Mouse (Mus musculus) CD4-positive helper T cell, adult 2 months (primary cell): ENCODE measurements around the gene Isg20l2.

Source experiments
- DNase-seq: peaks from one replicate; pipeline ENCODE4 v3.0.0-alpha.2; 2012; ENCODE audit warnings: low read depth, missing footprints, low spot score

The Isg20l2 gene

DNA sequence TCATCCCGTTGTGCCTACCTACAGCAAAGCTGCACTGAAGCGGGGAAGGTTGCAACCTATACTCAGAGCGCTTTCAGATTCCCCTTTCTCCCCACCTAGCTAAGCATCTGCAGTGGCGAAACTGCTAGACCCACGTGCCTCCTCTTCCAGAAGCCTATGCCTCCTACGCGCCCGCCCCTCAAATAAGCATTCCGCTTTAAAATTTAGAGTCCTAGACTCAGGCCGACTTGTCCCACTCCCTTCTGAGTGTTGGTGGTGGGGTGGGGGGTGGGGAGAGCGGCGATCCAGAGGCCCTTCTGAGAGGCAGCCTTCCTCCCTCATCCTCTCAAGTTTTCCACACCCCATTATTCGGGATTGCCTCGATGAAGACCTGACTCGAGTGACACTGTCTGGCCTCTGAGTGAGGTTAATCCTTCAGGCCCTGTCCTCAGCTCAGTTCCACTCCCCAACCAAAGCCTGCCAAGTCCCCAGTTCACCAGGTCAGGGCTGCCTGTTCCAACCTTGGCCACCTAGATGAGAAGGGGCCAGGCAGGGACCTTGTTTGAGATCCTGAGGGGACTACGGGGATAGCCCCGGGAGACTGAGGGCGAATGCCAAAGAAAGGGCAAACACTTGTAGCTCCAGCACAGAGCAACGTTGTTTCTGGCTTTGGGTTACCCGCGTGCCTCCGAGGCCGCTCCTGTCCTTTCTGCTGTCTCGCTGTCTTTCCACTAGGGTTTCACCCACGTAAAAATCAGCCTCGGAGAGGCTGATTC, 17.1 kb downstream of the Isg20l2 start:
- DNase-seq = peak; percentile 39

DNA sequence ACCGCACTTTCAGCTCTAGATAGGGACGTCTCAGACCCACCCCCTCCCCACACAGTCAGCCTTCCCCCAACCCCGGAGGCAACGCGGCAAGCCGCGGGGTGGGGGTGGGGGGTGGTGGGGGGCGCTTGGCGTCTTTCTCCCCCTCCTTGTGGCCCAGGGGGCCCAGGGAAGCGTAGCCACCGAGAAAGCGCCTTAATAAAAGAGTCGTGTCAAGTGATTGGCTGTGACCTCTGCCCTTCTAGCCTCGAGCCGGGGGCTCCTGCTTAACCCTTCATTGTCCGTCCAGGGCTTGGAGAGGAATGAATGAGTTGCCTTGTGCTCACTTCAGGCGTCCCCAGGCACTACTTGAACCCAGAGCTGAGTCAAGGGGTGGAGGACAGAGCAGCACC, 17.7 kb downstream of the Isg20l2 start:
- no peak for DNase-seq

DNA sequence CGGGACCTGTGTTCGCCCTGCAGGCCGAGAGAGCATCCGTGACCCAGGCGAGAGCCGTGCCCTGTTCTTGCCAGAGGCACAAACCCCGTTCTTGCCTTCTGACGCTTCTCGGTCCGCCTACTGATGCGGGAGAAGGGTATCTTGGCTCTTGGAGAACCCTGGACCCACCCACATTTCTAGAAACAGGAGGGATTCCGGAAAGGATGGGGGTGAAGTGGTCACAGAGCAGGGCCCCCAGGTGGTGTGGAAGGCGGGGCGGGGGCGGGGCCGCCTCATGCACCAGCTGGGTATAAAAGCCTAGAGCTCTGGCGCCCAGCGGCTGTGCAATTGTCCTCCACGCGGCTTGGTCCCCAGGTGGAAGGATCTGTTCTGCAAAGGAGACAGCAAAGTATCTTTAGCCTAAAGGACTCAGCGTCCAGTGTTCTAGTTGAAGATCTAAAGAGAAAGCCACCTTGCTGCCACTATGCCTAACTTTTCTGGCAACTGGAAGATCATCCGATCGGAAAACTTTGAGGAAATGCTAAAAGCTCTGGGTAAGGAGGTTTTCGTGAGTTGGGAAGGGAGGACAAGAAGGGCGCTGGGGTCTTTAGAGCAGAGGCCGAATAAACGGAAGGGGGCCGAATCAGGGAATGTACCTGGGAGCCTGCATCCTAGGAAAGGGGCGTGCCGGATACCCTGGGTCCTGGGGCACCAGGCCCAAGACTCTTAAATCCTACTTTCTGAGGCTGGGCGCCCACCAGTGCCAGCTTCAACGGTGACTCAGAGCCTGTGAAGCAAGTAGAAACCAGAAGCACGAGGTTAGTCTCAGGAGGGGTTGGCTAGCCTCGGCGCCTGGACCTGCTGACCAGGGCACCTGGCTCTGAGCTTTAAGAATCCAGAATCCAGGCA, 18.5 kb downstream of the Isg20l2 start, which contains the start of gene Crabp2:
Gene Crabp2, plus strand, starts transcription at position 289 of the 888 bp plus-strand sequence.
- DNase-seq = peak; percentile 35

DNA sequence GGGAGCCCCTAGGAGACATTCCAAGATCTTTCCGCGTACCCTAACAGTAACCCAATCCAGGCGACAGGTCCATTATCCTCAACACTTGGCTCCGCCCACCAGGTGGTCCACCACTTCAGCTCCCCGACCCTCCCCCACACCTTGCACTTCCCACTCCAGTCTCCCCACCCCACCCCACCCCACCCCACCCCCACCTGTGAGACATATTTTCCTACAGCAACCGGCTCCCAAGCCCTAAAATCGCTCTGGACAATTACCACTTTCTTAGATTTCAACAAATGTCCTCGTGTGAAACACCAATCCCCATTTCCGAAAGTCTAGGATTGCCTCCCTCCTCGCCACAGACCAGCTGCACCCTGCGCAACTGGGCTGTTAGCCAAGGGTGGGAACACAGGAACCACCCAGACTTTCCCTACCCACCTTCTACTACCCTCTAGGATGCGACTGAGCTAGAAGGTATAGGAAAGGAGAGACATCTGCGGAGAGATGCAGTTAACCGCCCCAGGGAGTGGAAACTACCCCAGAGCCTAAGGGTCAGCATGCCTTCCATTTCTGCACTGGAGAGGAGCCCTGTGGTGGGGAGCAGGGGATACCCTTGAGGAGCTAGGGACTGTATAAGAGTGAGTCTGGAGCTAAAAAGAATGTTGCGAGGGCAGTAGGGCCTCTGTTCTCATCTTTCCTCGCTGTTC, 19.3 kb downstream of the Isg20l2 start:
- no peak for DNase-seq

DNA sequence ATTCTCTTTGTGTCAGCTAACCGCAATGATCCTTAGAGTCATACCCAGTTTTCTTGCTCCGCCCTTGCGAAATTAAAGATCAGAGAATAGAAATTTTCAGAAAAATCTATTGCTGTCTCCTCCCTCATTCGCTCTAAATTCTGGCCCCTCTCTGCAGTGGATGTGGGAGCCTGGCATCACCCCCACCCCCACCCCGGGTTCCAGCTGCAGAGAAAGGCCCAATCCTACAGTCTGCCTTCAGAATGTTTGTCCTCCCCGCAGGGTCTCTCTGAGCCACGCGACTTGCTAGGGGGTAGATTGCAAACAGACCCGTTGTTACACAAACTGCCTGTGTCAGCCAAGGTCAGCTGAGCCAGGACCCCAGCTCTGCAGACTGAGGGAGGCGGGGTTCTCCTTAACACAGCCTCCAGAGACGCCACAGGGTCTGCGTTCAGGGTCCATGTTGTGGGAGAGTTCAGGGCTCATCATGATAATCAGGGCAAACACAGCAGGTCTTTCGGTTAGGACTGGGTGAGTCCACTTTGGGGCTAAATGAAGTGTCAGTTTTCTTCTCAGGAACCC, 19.9 kb downstream of the Isg20l2 start:
- DNase-seq = no peak

DNA sequence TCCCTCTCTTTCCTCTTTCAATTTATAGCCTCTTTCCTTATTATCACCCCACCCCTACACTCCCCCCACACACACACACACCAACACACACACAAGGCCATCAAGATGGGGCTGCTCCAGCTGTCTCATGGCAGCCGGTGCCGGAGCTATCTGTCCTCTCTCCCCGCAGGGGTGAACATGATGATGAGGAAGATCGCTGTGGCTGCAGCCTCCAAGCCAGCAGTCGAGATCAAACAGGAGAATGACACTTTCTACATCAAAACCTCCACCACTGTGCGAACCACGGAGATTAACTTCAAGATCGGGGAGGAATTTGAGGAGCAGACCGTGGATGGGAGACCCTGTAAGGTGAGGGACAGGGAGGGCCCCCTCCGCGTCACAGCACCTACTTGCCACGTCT, 21.8 kb downstream of the Isg20l2 start:
- DNase-seq = no peak

DNA sequence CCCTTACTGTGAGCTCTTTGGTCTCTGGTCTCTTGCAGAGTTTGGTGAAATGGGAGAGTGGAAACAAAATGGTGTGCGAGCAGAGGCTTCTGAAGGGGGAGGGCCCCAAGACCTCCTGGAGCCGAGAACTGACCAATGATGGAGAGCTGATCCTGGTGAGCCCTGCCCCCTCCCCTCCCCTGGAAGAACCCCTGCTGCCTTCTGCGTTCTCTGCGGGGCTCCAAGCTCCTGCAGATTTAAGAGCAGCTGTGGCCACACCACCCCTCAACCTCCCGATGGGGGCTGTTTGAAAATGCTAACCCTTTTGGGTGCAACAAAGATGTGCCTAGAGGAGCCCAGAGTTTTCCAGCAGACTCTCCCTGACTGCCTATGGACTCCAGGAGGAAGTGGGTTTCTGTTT, 22.3 kb downstream of the Isg20l2 start:
- DNase-seq = no peak

DNA sequence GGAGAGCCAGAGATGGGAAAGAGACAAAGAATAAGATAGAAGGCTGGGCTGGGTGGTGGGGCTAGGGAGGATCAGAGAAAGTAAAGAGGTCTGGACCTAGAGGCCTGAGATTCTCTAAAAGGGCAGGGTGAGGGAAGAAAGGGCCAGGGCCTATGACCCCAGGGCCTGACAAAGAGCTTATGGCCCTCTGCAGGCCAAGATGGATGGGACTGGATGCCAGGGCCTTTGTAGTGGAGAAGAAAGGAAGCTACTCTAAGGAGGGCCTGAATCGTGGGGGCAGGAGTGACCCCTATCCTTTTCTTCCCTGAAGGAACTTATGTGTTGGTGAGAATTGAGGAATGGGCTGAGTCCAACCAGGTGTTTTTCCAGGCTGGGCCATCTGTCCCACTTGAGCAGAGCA, 27.9 kb downstream of the Isg20l2 start:
- no peak for DNase-seq

DNA sequence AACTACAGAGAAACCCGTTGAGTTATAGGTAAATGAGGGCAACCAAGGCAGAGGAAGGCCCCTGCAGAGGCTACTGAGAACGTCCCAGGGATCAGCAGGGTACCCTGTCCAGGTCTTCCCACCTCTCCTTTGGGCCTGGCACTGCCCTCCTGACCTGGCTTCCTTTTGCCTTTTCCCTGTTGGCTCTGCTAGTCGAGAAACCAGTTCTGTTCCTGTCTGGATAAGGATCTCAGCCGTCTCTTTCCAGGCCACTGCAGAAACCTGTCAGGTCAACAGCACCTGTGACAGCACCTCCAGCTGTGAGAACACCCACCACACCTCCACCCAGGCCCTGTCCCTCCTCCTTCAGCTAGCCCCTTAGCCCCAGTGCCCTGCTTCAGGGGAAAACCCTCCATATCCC, 28.4 kb downstream of the Isg20l2 start:
- no peak for DNase-seq

DNA sequence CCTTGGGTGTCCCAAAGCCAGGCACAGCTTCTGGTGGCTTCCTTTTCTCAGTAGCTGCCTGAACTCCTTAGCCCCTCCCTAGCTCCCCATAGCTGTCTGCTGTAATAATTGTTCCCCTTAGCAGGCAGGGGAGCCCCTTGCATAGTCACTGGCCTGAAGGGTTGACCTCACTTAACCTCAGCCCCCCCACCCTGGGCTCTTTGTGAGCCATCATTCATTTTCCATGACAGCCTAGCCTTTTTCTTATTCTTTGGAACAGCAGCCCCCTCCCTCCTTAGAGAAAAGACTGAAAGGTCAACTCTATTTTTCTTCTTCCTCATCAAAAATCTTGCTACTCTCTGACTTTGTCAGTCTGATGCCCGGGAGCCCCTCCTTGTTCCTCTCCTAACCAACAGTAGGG, 28.9 kb downstream of the Isg20l2 start:
- DNase-seq = no peak

DNA sequence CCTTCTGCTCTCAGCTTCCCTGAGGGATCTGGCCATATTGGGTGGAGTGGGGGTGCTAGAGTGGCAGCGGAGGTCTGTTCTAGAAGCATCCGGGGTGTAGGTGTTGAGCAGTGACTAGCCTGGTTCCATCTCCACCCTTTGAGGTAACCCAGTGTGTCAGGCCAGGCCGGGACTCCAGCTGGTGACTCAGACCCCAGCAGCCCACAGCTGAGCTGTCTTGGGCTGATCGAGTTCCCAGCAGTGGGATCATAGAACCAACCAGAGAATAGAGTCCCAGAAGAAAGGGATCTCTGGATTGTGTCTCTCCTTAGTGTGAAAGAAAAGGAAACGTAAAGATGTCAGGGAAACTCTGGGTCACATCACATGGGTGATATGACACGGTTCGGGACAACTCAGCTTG, 29.3 kb downstream of the Isg20l2 start:
- DNase-seq = no peak

DNA sequence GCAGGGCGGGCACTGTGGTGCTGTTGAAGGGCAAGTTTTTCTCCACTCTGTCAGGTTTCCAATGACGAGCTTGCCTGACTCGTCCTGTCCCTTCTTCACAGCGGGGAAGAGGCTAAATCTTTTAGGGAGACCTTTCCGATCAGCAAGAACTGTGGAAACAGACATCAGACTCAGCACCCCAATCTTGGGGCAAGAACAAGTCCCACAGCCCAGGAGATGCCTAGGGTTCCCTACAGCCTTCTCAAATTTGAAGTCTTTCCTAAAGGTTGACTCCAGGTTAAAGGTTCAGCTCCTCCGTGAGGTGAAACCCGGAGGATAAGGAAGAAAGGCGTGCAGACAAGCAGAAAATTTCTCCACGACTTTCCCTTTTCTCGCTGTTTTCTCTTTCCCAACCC, 30.1 kb downstream of the Isg20l2 start:
- DNase-seq = no peak

DNA sequence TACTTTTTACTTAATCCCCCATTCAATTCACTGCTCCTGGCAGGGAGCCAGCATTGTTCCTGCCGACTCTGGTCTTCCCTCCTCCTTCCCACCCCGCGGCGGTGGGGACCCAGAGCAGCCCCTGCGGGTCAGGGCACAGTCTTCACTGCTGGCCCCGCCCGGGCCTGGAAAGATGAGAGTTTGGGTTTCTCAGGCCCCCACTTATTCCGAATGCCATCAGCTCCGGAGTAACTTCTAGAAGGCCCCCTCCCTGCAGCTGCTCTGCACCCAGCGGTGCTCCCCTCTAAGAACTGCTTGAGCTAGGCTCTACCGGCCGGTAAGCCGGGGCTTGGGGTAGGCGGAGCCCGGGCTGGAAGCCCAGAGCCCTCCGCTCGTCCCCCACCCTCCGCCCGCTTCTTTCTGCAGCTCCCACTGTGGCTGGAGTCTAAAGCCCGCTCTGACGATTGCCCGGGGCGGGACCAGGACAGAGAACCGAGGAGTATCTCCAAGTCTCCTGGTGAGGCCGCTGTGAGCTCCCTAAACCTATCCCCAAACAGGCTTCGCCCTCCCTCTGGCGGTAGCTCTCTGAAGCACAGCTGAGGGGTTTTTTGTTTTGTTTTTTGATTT, 30.6 kb downstream of the Isg20l2 start:
- DNase-seq = peak; percentile 81

DNA sequence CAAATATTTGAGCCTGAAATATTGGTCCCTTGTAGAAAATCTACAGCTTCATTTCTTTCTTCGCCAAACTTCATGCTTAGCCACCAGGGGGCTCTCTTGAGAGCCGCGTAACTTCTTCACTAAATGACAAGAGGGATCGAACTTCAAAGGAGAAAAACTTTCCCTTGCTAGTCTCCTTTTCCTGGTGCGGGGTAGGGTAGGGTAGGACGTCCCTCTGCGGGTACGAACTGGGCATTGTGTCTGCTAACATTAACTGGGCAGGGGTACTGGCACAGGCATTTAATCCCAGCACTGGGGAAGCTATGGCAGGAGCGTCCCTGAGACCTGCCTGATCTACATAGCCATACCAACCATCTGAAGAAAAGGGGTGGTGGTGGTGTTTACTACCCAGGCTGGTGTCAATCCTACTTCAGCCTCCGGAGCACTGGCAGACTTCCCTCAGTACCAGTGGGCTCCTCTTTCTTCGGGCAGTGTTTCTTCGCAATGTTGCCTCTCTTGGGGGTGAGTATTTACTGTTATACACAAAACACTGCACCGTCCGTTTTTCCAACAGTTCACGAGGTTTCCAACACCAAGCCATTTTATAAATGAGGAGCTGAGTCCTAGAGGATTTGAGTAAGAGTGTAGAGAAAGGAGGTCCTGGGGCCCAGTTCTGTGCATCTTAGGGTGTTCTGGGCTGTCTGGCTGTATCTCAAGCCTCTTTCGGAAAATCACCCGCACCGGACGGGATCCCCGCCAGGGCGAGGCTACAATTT, 40.2 kb downstream of the Isg20l2 start:
- DNase-seq = peak; percentile 75

DNA sequence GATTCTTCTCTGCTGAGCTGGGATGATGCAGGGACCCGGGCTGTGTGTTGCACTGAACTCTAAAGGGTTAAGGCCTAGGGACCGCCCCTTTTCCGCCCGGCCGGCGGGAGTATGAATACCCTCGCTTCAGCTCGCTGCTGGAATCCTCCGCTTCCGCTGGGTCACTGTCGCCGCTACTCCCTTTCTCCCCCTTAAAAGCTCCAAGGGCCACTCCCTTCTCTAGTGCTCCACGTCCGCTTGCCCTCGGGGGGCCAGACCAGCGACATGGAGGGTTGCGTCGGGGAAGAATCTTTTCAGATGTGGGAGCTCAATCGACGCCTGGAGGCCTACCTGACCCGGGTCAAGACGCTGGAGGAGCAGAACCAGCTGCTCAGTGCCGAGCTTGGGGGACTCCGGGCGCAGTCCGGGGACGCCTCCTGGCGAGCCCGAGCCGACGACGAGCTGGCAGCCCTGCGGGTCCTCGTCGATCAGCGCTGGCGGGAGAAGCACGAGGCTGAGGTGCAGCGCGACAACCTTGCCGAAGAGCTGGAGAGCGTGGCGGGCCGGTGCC, 40.9 kb downstream of the Isg20l2 start, which contains the start of gene Nes:
Gene Nes, plus strand, starts transcription at position 140 of the 550 bp plus-strand sequence.
- DNase-seq = no peak

DNA sequence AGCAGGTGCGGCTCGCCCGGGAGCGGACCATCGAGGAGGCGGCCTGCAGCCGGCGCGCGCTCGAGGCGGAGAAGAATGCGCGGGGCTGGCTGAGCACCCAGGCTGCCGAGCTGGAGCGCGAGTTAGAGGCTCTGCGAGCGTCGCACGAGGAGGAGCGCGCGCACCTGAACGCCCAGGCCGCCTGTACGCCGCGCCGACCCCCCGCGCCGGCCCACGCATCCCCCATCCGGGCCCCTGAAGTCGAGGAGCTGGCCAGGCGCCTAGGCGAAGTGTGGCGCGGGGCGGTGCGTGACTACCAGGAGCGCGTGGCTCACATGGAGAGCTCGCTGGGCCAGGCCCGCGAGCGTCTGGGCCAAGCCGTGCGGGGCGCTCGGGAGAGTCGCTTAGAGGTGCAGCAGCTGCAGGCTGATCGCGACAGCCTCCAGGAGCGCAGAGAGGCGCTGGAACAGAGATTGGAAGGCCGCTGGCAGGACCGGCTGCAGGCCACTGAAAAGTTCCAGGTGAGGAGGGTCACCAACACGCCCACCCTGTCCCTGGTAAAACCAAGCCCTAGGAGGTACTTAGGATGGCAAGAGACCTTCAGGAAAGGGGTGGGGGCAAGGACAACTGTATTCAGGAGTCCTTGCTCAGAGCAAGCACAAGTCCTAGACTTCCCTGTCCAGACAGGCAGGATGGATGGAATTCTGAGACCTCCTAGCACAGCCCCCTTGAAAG, 41.5 kb downstream of the Isg20l2 start:
- no peak for DNase-seq

DNA sequence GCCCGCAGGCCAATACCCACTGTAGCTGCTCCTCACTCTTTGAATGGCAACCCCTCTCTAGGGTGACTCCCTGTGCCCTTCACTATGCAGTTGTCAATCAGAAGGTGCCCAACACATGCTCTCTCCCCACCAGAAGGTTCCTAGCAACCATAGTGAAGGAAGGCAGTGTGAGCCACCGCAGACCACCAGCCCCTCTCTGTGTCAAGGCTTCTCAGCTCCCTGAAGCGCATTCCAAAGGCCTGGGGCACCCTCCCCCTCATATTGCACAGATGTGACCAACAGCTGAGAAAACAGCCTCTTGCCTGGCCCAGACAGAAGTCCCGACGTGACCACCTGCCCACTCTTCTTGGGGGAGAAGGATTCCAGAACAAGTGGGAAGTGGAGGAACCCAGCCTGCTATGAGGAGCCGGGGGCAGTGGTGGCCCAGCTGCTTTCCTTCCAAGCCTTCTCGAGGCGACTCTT, 42.1 kb downstream of the Isg20l2 start:
- no peak for DNase-seq

DNA sequence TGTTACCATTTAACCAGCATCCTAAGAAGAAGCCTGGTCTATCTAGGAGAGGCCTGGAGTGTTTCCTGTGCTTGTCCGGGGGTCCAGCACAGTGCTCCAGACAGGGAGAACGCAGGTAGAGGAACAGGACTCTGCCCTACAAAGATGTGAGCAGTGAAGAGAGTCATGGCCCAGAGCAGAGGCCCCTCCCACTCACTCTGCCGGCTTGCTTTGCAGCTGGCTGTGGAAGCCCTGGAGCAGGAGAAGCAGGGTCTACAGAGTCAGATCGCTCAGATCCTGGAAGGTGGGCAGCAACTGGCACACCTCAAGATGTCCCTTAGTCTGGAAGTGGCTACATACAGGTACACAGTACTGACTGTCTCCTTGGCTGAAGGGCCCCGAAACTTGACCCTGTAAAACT, 42.7 kb downstream of the Isg20l2 start:
- no peak for DNase-seq

DNA sequence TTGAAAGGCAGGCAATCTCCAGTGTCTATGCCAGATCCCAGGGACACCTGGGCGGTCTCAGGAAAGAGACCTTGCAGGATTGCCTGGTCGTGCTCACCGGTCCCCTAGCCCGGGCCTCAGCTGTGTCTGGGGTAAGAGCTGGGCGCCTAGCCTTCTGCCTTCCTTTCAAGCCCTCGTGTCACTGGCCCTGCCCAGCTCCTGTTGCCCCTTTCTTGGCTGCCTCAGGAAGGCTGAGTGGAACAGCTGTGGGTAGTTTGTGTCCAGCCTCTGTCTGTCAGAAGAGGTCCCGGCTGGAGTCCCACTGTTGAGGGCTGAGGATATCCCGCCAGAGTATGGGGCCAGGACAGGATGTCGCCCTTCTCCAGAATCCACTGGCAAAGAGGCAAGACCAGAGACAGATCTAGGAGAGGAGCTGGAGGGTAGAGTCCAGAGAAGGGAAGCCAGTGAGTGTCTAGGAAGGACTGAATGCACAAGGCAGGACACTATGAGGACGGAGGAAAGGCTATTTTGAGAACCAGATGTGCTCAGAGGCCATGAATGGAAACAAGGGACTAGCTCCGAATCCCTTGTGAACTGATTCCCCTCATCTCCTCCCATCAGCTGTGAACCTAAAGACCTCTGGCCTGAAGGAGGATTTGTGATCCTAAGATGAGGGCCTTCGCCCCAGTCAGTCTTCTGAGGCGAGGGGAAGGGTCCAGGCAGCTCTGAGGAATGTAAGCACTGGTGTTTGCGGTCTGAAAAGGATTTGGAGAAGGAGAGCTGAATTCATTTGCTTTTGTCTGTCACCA, 43.7 kb downstream of the Isg20l2 start:
- DNase-seq = no peak
